Mouse (Mus musculus) limb, embryonic 14.5 days (tissue): ENCODE data around the gene Krtcap2. TPM values are rescaled to one million over a fixed set of nuclear protein-coding genes. Genes with fewer than 3 reads are reported as not detected.
"Not testable (repeated sequence)": the region's sequence is repeated elsewhere in the genome, so short reads cannot be mapped to it uniquely, and the experiment has no call there.

Source experiments
- ATAC-seq: fragments of 200-750 bp; cut with Nextera tagmentation; 2 replicates; pipeline ENCODE4 v1.8.0; 2017; ENCODE audit warnings: low read depth, moderate number of reproducible peaks, moderate TSS enrichment; ENCODE audit not compliant: low FRiP score
- DNase-seq: peaks from one replicate; pipeline ENCODE4 v3.0.0-alpha.2; 2015; ENCODE audit warnings: low spot score
- H3K27ac ChIP-seq: fragments of 300-500 bp; sonication (generic); replicated peaks from 2 replicates; pipeline ENCODE4 v1.5.1; 2014; ENCODE audit warnings: low read depth, mild to moderate bottlenecking, low read length, moderate library complexity, mixed read lengths
- H3K27me3 ChIP-seq: fragments of 300-500 bp; sonication (generic); 2 replicates; pipeline ENCODE4 v1.6.1; 2014; ENCODE audit warnings: low read length, mixed read lengths; ENCODE audit not compliant: control insufficient read depth, insufficient read depth
- H3K36me3 ChIP-seq: fragments of 300-500 bp; sonication (generic); 2 replicates; pipeline ENCODE4 v1.6.1; 2014; ENCODE audit warnings: mild to moderate bottlenecking, low read length, moderate library complexity, mixed read lengths; ENCODE audit not compliant: control insufficient read depth, insufficient read depth
- H3K4me1 ChIP-seq: fragments of 300-500 bp; sonication (generic); 2 replicates; pipeline ENCODE4 v1.6.1; 2014; ENCODE audit warnings: antibody characterized with exemption, low read length, mixed read lengths; ENCODE audit not compliant: control insufficient read depth, insufficient read depth
- H3K4me2 ChIP-seq: fragments of 300-500 bp; sonication (generic); replicated peaks from 2 replicates; pipeline ENCODE4 v1.6.1; 2014; ENCODE audit warnings: low read depth, mild to moderate bottlenecking, low read length, moderate library complexity; ENCODE audit not compliant: severe bottlenecking
- H3K4me3 ChIP-seq: fragments of 300-500 bp; sonication (generic); replicated peaks from 2 replicates; pipeline ENCODE4 v1.5.1; 2014; ENCODE audit warnings: low read length
- H3K9ac ChIP-seq: fragments of 300-500 bp; sonication (generic); 2 replicates; pipeline ENCODE4 v1.6.1; 2014; ENCODE audit warnings: mild to moderate bottlenecking, low read depth, low read length, moderate library complexity; ENCODE audit not compliant: severe bottlenecking
- H3K9me3 ChIP-seq: fragments of 300-500 bp; sonication (generic); 2 replicates; pipeline ENCODE4 v1.6.1; 2016; ENCODE audit warnings: low read length; ENCODE audit not compliant: control insufficient read depth
- POLR2A ChIP-seq: fragments of 200-500 bp; IDR thresholded peaks from 2 replicates; pipeline ENCODE4 v1.8.0; 2012; ENCODE audit warnings: inconsistent platforms, mild to moderate bottlenecking, moderate library complexity, borderline replicate concordance; ENCODE audit not compliant: insufficient read depth, insufficient read length; ENCODE audit errors: extremely low read depth
- WGBS: fragments of 180-500 bp; shearing (Covaris S2); extraction: QIAGEN DNeasy Blood & Tissue Kit; methylation state at CpG from one replicate; pipeline ENCODE4 v1.1.7; 2014; 5-methylcytosine and 5-hydroxymethylcytosine counted together
- polyA plus RNA-seq, 2 experiments: library from polyadenylated mRNA; depleted of rRNA in 1 of 2; stranded (reverse) in 1 of 2; unstranded in 1 of 2; fragments of >200 nt; fragmentation: Nextera tagmentation in 1 of 2; extraction: Ambion mirVana in 1 of 2; gene quantifications; 2 replicates each; pipeline versions ENCODE4 v1.2.1 to v1.2.3; 2012 to 2014

Gene Krtcap2
- polyA plus RNA-seq, 2 experiments: 121 to 353 TPM

DNA sequence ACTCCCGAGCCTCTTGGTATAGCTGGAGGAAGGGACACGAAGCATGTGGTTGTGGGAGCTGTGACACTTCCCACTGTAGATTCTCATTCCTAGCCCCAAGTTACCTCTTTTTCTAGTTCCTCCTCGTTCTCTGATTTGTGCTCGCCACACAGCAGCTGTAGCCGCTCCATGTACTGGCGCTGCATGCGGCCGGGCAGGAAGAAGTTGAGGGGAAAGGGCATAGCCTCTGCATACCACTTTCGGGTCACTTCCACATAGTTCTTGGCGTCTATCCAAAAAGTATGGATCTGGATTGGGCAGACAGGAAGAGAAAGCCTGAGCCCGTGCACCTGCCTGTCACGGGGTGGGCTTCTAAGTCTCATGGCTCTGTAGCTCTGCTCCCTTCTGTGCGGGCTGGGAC lies 35.6 kb upstream of the Krtcap2 start:
- H3K27ac ChIP-seq: no peak overlapping the region; the same call in 1 of the 2 replicates
- WGBS: 83% methylated on average over 13 of the region's 13 CpGs
- ATAC-seq: no peak

GRCm38 (mm10) chr3:89210731-89211130 lies 35.0 kb upstream of the Krtcap2 start:
- Histone ChIP-seq H3K4me1 (peaks cover 16% of the 10 kb centered on the region), H3K27me3 (no peaks in the 10 kb centered on the region), H3K4me2 (no peak overlapping the region), H3K36me3 (peaks cover 49% of the 10 kb centered on the region), H3K9ac (no peak overlapping the region), H3K27ac (peak overlapping the region; percentile 8; the same call in 1 of the 2 replicates), H3K4me3 (no peak overlapping the region), H3K9me3 (no peaks in the 10 kb centered on the region)
- no peak for TF ChIP-seq POLR2A
- DNase-seq: peak; percentile 23
- WGBS: 76% methylated on average over 7 of the region's 7 CpGs
- no peak for ATAC-seq

More for the DNA sequence above, 35.6 kb upstream of the Krtcap2 start:
- Histone ChIP-seq H3K4me1 (peaks cover 11% of the 10 kb centered on the region), H3K9me3 (no peaks in the 10 kb centered on the region), H3K9ac (no peak overlapping the region), H3K27me3 (no peaks in the 10 kb centered on the region), H3K36me3 (peaks cover 53% of the 10 kb centered on the region), H3K4me3 (no peak overlapping the region), H3K4me2 (no peak overlapping the region)
- DNase-seq: no peak
- no peak for TF ChIP-seq POLR2A

GRCm38 (mm10) chr3:89213803-89214530 lies 31.8 kb upstream of the Krtcap2 start:
- DNase-seq (peak; percentile 95), ATAC-seq (peak; percentile 92)
- peak overlapping the region; percentile 85 for H3K4me3 ChIP-seq
- TF ChIP-seq POLR2A: 0 out of 2 replicates have a peak, but pooled peaks have one; percentile 57
- H3K27me3 ChIP-seq: no peaks in the 10 kb centered on the region
- 0% methylated on average over 66 of the region's 69 CpGs for WGBS
- H3K9me3 ChIP-seq: no peaks in the 10 kb centered on the region
- H3K4me1 ChIP-seq: peaks cover 20% of the 10 kb centered on the region
- H3K9ac ChIP-seq: peak overlapping the region; percentile 90
- peaks cover 17% of the 10 kb centered on the region for H3K36me3 ChIP-seq
- H3K4me2 ChIP-seq: peak overlapping the region; percentile 86
- peak overlapping the region; percentile 99 for H3K27ac ChIP-seq

GRCm38 (mm10) chr3:89214681-89215411 lies 30.9 kb upstream of the Krtcap2 start, which contains the start of gene Thbs3:
TSS of gene Thbs3 (plus strand) at chr3:89215180.
- no peak for TF ChIP-seq POLR2A
- H3K27ac ChIP-seq: peak within 1 kb of the TSS; percentile 99
- WGBS: 3% methylated on average over 17 of the region's 19 CpGs
- no peaks in the 10 kb centered on the region for H3K27me3 ChIP-seq
- DNase-seq (peak; percentile 66), ATAC-seq (peak; percentile 5; the same call in 1 of the 2 replicates)
- H3K4me3 ChIP-seq: peak within 1 kb of the TSS; percentile 85
- peak within 1 kb of the TSS; percentile 90 for H3K9ac ChIP-seq
- peaks cover 20% of the 10 kb centered on the region for H3K4me1 ChIP-seq
- peaks cover 17% of the 10 kb centered on the region for H3K36me3 ChIP-seq
- peak within 1 kb of the TSS; percentile 86 for H3K4me2 ChIP-seq
- no peaks in the 10 kb centered on the region for H3K9me3 ChIP-seq

- WGBS: 2% methylated on average over 6 of the region's 6 CpGs
- Histone ChIP-seq H3K27ac (peak overlapping the region; percentile 99; the same call in 1 of the 2 replicates), H3K4me2 (peak overlapping the region; percentile 86), H3K4me3 (peak overlapping the region; percentile 85), H3K9me3 (no peaks in the 10 kb centered on the region), H3K36me3 (peaks cover 12% of the 10 kb centered on the region; the same call in 1 of the 2 replicates), H3K9ac (peak overlapping the region; percentile 90; the same call in 1 of the 2 replicates), H3K27me3 (no peaks in the 10 kb centered on the region), H3K4me1 (peaks cover 20% of the 10 kb centered on the region)
- ATAC-seq (peak; percentile 20; the same call in 1 of the 2 replicates), DNase-seq (peak; percentile 93)
- no peak for TF ChIP-seq POLR2A
These were observed 29.9 kb upstream of the Krtcap2 start for GRCm38 (mm10) chr3:89215853-89216252.

DNA sequence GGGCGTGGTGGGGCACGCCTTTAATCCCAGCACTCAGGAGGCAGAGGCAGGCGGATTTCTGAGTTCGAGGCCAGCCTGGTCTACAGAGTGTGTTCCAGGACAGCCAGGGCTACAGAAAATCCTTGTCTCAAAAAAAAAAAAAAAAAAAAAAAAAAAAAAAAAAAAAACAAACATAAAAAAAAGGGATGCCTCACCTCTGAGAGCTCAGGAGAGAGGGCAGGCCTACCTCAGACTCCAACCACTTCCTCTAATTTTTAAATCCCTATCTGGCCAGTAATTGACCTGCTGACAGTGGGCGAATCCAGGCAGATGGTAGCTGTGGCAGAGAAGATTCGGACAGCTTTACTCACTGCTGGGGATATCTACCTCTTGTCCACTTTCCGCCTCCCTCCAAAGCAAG lies 29.4 kb upstream of the Krtcap2 start:
- H3K27me3 ChIP-seq, DNase-seq, H3K27ac ChIP-seq, ATAC-seq, H3K4me3 ChIP-seq, H3K9ac ChIP-seq, H3K9me3 ChIP-seq: not testable (repeated sequence)
- Histone ChIP-seq H3K36me3 (peaks cover 16% of the 10 kb centered on the region; the same call in 1 of the 2 replicates), H3K4me2 (peak overlapping the region; percentile 86), H3K4me1 (peaks cover 20% of the 10 kb centered on the region)
- WGBS: 71% methylated on average over 7 of the region's 7 CpGs
